Mouse (Mus musculus) intestine, embryonic 15.5 days (tissue): ENCODE data around the gene Mars2. TPM values are rescaled to one million over a fixed set of nuclear protein-coding genes. Genes with fewer than 3 reads are reported as not detected.

Experiments used
- ATAC-seq: fragments of 200-750 bp; cut with Nextera tagmentation; 2 replicates; pipeline ENCODE4 v1.8.0; 2017; ENCODE audit warnings: moderate TSS enrichment, moderate library complexity
- H3K27ac ChIP-seq: fragments of 300-500 bp; sonication (generic); 2 replicates; pipeline ENCODE4 v1.5.1; 2015; ENCODE audit warnings: mild to moderate bottlenecking, inconsistent platforms
- H3K27me3 ChIP-seq: fragments of 300-500 bp; sonication (generic); replicated peaks from 2 replicates; pipeline ENCODE4 v1.6.1; 2015; ENCODE audit warnings: inconsistent platforms
- H3K36me3 ChIP-seq: fragments of 300-500 bp; sonication (generic); 2 replicates; pipeline ENCODE4 v1.6.1; 2015; ENCODE audit warnings: inconsistent platforms
- H3K4me1 ChIP-seq: fragments of 300-500 bp; sonication (generic); replicated peaks from 2 replicates; pipeline ENCODE4 v1.6.1; 2015; ENCODE audit warnings: inconsistent platforms
- H3K4me2 ChIP-seq: fragments of 300-500 bp; sonication (generic); replicated peaks from 2 replicates; pipeline ENCODE4 v1.6.1; 2015; ENCODE audit warnings: mild to moderate bottlenecking, inconsistent platforms
- H3K4me3 ChIP-seq: fragments of 300-500 bp; sonication (generic); replicated peaks from 2 replicates; pipeline ENCODE4 v1.5.1; 2015; ENCODE audit warnings: inconsistent platforms
- H3K9ac ChIP-seq: fragments of 300-500 bp; sonication (generic); 2 replicates; pipeline ENCODE4 v1.6.1; 2015; ENCODE audit warnings: inconsistent platforms
- H3K9me3 ChIP-seq: fragments of 300-500 bp; sonication (generic); 2 replicates; pipeline ENCODE4 v1.6.1; 2016; ENCODE audit warnings: inconsistent platforms
- WGBS: fragments of 180-500 bp; shearing (Covaris S2); methylation state at CpG from one replicate; pipeline ENCODE4 v1.1.7; 2015; 5-methylcytosine and 5-hydroxymethylcytosine counted together
- polyA plus RNA-seq: library from polyadenylated mRNA; unstranded; fragments of >200 nt; fragmentation: Nextera tagmentation; extraction: Ambion mirVana; gene quantifications from 2 replicates; pipeline ENCODE4 v1.2.1, GENCODE M21; 2015

Gene Mars2
- polyA plus RNA-seq, 1 experiment from 2014 or later: 5.2 TPM

GRCm38 (mm10) chr1:55208500-55209140 lies 28.4 kb upstream of the Mars2 start:
- H3K9me3 ChIP-seq: no peaks in the 10 kb centered on the region
- ATAC-seq: no peak

DNA sequence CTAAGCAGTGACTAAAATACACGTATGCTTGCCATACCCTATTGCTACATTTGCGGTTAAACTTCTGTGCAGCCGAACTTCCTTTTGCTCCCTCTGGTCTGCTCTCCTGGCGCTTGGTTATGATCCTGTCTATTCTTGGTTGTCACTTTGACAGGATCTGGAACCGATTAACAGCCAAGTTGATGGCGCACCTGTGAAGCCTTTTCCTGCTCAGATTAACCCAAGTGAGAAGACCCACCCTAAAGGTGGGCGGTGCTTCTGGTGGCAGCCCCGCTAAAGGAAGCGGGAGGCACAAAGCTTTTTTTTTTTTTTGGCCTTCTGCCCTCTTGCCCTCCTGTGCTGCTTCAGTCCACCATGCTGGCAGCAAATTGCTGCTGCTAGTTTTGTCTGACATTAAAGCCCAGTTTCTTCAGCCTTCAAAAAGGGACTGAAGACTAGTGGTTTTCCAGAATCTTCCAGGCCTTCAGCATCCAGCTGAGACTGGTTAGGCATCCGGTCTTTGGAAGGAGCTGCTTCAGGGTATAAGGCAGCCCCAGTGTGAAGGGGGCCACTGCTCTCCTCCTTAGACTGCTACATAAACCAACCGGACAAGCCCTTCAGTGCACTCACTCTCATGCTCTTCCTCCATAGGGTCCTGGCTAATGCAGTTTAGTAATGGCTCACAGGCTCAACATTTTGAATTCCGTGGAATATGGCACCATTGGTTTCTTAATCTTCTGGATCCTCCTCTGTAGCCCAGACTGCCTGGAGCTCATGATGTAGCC lies 26.6 kb upstream of the Mars2 start:
- Histone ChIP-seq H3K27me3 (no peaks in the 10 kb centered on the region), H3K27ac (no peak overlapping the region), H3K4me3 (no peak overlapping the region), H3K9me3 (no peaks in the 10 kb centered on the region), H3K9ac (no peak overlapping the region), H3K36me3 (no peaks in the 10 kb centered on the region), H3K4me1 (0 out of 2 replicates have a peak, but pooled peaks cover 5% of the 10 kb centered on the region), H3K4me2 (no peak overlapping the region)
- no peak; the same call in 1 of the 2 replicates for ATAC-seq
- WGBS: 51% methylated on average over 12 of the region's 12 CpGs

More at GRCm38 (mm10) chr1:55208500-55209140, 28.4 kb upstream of the Mars2 start:
- H3K36me3 ChIP-seq: no peaks in the 10 kb centered on the region
- H3K27me3 ChIP-seq: no peaks in the 10 kb centered on the region
- H3K9ac ChIP-seq: no peak overlapping the region
- H3K4me1 ChIP-seq: 0 out of 2 replicates have a peak, but pooled peaks cover 5% of the 10 kb centered on the region
- no peak overlapping the region for H3K27ac ChIP-seq
- no peak overlapping the region for H3K4me2 ChIP-seq
- no peak overlapping the region for H3K4me3 ChIP-seq
- 74% methylated on average over 5 of the region's 5 CpGs for WGBS

GRCm38 (mm10) chr1:55211081-55211480 lies 25.9 kb upstream of the Mars2 start:
- H3K9ac ChIP-seq: no peak overlapping the region
- H3K4me2 ChIP-seq: no peak overlapping the region
- H3K36me3 ChIP-seq: no peaks in the 10 kb centered on the region
- H3K27me3 ChIP-seq: no peaks in the 10 kb centered on the region
- H3K9me3 ChIP-seq: no peaks in the 10 kb centered on the region
- 78% methylated on average over 8 of the region's 8 CpGs for WGBS
- ATAC-seq: no peak
- H3K4me3 ChIP-seq: no peak overlapping the region
- 0 out of 2 replicates have a peak, but pooled peaks cover 5% of the 10 kb centered on the region for H3K4me1 ChIP-seq
- H3K27ac ChIP-seq: no peak overlapping the region

DNA sequence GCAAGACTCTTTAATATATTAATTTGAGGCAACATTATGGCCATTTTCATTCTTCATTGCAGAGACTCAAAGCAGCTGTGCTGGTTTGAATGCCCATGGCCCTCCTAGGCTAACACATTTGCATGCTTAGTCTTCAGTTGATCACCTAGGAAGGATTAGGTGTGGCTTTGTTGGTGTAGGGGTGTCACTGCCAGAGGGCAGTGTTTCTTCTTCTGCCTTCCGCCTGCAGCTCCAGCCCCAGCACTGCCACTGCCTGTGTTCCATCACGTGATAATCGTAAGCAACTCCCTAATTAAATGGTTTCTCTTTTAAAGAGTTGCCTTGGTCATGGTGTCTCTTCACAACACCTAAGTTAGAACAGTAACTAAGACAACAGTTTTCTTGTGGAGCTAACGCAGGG lies 24.2 kb upstream of the Mars2 start:
- WGBS: 77% methylated on average over 4 of the region's 4 CpGs
- no peak overlapping the region for H3K9ac ChIP-seq
- H3K9me3 ChIP-seq: no peaks in the 10 kb centered on the region
- H3K27me3 ChIP-seq: no peaks in the 10 kb centered on the region
- H3K4me2 ChIP-seq: no peak overlapping the region
- H3K27ac ChIP-seq: no peak overlapping the region
- H3K4me1 ChIP-seq: peaks cover 9% of the 10 kb centered on the region; the same call in 1 of the 2 replicates
- H3K4me3 ChIP-seq: no peak overlapping the region
- H3K36me3 ChIP-seq: no peaks in the 10 kb centered on the region
- ATAC-seq: no peak

GRCm38 (mm10) chr1:55213475-55213874 lies 23.5 kb upstream of the Mars2 start:
- Histone ChIP-seq H3K36me3 (no peaks in the 10 kb centered on the region), H3K27ac (no peak overlapping the region), H3K4me3 (no peak overlapping the region), H3K4me2 (no peak overlapping the region), H3K27me3 (no peaks in the 10 kb centered on the region), H3K9ac (no peak overlapping the region), H3K9me3 (no peaks in the 10 kb centered on the region), H3K4me1 (peaks cover 9% of the 10 kb centered on the region; the same call in 1 of the 2 replicates)
- ATAC-seq: peak; percentile 48
- WGBS: 25% methylated on average over 6 of the region's 6 CpGs

DNA sequence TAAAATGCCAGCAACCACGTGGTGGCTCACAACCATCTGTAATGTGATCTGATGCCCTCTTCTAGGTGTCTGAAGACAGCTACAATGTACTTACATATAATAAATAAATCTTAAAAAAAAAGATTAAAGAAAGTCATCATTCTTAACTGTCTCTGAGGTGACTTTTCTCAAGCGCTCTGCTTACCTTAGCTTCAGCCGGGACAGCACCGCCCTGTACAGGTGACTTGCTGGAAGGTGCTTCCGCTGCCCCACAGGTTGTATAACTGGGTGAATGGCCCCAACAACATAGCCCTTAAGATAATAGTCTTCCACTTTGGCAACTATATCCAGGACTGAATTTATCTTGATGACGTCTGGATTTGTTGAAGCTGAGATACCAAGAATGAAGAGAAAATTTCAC lies 23.0 kb upstream of the Mars2 start:
- WGBS: 74% methylated on average over 6 of the region's 6 CpGs
- peak; percentile 42; the same call in 1 of the 2 replicates for ATAC-seq
- Histone ChIP-seq H3K4me1 (peaks cover 9% of the 10 kb centered on the region; the same call in 1 of the 2 replicates), H3K9me3 (no peaks in the 10 kb centered on the region), H3K9ac (no peak overlapping the region), H3K4me2 (no peak overlapping the region), H3K36me3 (no peaks in the 10 kb centered on the region), H3K27ac (no peak overlapping the region), H3K4me3 (no peak overlapping the region), H3K27me3 (no peaks in the 10 kb centered on the region)

GRCm38 (mm10) chr1:55215185-55215813 lies 21.7 kb upstream of the Mars2 start:
- no peak for ATAC-seq
- peaks cover 9% of the 10 kb centered on the region; the same call in 1 of the 2 replicates for H3K4me1 ChIP-seq
- H3K9ac ChIP-seq: no peak overlapping the region
- no peak overlapping the region for H3K4me2 ChIP-seq
- no peaks in the 10 kb centered on the region for H3K36me3 ChIP-seq
- no peak overlapping the region for H3K27ac ChIP-seq
- 69% methylated on average over 11 of the region's 11 CpGs for WGBS
- H3K4me3 ChIP-seq: no peak overlapping the region
- no peaks in the 10 kb centered on the region for H3K27me3 ChIP-seq
- no peaks in the 10 kb centered on the region for H3K9me3 ChIP-seq

DNA sequence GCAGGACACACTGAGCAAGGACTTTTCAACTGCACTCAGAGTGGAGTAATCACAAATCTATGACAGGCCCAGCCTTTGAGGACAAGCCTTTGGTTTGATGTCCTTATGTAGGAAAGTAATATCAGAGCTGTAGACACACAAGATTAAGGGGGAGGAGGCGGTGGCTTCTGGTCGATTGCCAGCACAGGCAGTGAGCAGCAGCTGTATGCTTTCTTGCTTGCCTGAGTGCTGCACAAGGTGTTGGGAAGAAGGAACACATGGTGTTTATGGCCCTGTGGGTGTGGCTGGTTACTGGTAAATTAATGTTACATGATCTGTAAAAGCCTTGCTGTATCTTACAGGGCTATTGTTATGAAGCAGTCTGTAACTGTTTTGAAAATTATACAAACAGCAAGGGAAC lies 19.8 kb upstream of the Mars2 start:
- peak; percentile 74 for ATAC-seq
- Histone ChIP-seq H3K9me3 (no peaks in the 10 kb centered on the region), H3K4me3 (no peak overlapping the region), H3K4me2 (no peak overlapping the region), H3K9ac (no peak overlapping the region), H3K36me3 (no peaks in the 10 kb centered on the region), H3K4me1 (peaks cover 4% of the 10 kb centered on the region; the same call in 1 of the 2 replicates), H3K27me3 (no peaks in the 10 kb centered on the region), H3K27ac (no peak overlapping the region)
- WGBS: 37% methylated on average over 2 of the region's 2 CpGs

GRCm38 (mm10) chr1:55221352-55221751 lies 15.6 kb upstream of the Mars2 start:
- Histone ChIP-seq H3K4me3 (no peak overlapping the region), H3K9me3 (no peaks in the 10 kb centered on the region), H3K4me1 (peaks cover 8% of the 10 kb centered on the region; the same call in 1 of the 2 replicates), H3K27me3 (no peaks in the 10 kb centered on the region), H3K36me3 (no peaks in the 10 kb centered on the region), H3K9ac (no peak overlapping the region), H3K27ac (no peak overlapping the region), H3K4me2 (no peak overlapping the region)
- no peak for ATAC-seq
- WGBS: 73% methylated on average over 4 of the region's 4 CpGs

DNA sequence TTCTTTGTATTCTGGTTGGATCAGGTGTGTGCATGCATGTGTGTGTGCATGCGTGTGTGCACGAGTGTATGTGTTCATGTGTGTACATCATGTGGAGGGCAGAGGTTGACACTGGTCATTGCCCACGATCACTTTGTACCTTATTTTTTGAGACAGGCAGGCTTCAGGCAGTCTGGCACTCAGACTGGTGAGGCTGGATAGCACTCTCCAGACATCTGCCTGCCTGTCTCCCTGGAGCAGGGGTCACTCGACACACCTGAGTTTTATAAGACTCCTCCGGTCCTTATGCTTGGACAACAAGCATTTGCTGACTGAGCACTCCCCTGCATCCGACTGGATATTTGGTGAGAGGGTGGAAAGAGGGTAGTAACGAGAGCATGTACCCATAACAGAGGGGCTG lies 14.0 kb upstream of the Mars2 start:
- no peaks in the 10 kb centered on the region for H3K9me3 ChIP-seq
- H3K27ac ChIP-seq: no peak overlapping the region
- H3K27me3 ChIP-seq: 0 out of 2 replicates have a peak, but pooled peaks cover 5% of the 10 kb centered on the region
- H3K4me1 ChIP-seq: 0 out of 2 replicates have a peak, but pooled peaks cover 4% of the 10 kb centered on the region
- ATAC-seq: no peak
- no peak overlapping the region for H3K4me3 ChIP-seq
- H3K4me2 ChIP-seq: no peak overlapping the region
- WGBS: 87% methylated on average over 7 of the region's 7 CpGs
- no peaks in the 10 kb centered on the region for H3K36me3 ChIP-seq
- H3K9ac ChIP-seq: no peak overlapping the region

GRCm38 (mm10) chr1:55224111-55224510 lies 12.9 kb upstream of the Mars2 start:
- H3K9me3 ChIP-seq: no peaks in the 10 kb centered on the region
- no peak overlapping the region for H3K4me3 ChIP-seq
- no peak overlapping the region for H3K27ac ChIP-seq
- ATAC-seq: no peak; the same call in 1 of the 2 replicates
- H3K4me1 ChIP-seq: 0 out of 2 replicates have a peak, but pooled peaks cover 4% of the 10 kb centered on the region
- WGBS: 71% methylated on average over 11 of the region's 11 CpGs
- 0 out of 2 replicates have a peak, but pooled peaks cover 5% of the 10 kb centered on the region for H3K27me3 ChIP-seq
- no peak overlapping the region for H3K9ac ChIP-seq
- peak overlapping the region; percentile 64 for H3K4me2 ChIP-seq
- no peaks in the 10 kb centered on the region for H3K36me3 ChIP-seq

DNA sequence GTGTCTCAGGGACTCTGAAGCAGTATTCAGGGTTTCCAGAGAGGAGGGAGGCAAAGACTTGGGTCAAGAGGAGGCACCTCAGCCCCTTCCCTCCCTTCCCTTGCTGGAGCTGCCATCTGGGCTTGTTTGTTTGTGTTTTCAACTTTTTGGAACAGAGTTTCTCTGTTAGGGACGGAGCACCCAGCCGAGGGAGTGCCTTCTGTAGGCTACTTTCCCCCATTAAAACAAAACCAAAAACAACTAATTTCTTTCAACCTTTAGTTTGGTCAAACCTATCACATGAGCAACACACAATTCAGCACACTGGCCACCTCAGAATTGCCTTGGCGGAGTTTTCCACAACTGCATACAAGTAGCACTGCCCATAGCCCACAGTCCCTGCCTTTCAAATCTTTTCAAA lies 11.6 kb upstream of the Mars2 start:
- Histone ChIP-seq H3K4me2 (peak overlapping the region; percentile 64), H3K9ac (peak overlapping the region; percentile 37), H3K27me3 (0 out of 2 replicates have a peak, but pooled peaks cover 5% of the 10 kb centered on the region), H3K27ac (no peak overlapping the region), H3K4me1 (0 out of 2 replicates have a peak, but pooled peaks cover 4% of the 10 kb centered on the region), H3K4me3 (peak overlapping the region; percentile 29), H3K36me3 (no peaks in the 10 kb centered on the region), H3K9me3 (no peaks in the 10 kb centered on the region)
- 37% methylated on average over 3 of the region's 3 CpGs for WGBS
- ATAC-seq: no peak
